Mouse (Mus musculus) fat pad, adult 2 months (tissue): ENCODE measurements around the gene Tbc1d10c.

Experiments
- DNase-seq: peaks from one replicate; pipeline ENCODE4 v3.0.0-alpha.2; 2011; ENCODE audit warnings: low read depth, low spot score; ENCODE audit errors: extremely low read depth

Tbc1d10c gene

DNA sequence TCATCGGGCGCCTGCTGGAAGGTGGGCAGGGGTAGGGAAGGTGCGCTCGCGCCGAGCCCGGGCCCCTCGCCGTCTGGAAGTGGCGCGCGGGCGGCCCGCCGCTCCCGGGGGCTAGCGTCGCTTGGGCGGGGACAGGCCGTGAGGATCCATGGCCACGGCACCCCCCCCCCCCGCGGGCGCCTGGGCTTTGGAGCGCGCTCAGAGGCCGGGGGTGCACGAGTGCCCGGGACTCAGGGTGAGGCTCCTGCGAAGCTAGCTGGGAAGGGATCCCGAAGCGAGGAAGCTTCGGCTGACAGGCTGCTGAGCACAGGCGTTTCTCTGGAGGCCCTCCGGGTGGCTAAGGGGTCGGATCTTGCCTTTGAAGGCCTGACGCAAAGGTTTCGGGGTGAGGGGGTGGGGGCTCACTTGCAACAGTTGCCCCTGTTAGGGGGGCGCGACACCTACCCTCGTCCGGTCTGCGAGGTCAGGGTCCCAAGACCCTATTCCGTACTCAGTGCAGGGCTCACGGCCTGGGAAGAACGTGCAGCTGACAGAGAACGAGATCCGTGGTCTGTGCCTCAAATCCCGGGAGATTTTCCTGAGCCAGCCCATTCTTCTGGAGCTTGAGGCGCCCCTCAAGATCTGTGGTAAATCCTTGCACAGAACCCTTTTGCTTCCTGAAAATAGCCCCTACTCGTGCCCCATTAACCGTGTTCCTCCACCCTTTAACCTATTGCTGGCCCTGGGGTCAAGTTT lies 1.3 kb upstream of the Tbc1d10c start:
- no peak for DNase-seq

DNA sequence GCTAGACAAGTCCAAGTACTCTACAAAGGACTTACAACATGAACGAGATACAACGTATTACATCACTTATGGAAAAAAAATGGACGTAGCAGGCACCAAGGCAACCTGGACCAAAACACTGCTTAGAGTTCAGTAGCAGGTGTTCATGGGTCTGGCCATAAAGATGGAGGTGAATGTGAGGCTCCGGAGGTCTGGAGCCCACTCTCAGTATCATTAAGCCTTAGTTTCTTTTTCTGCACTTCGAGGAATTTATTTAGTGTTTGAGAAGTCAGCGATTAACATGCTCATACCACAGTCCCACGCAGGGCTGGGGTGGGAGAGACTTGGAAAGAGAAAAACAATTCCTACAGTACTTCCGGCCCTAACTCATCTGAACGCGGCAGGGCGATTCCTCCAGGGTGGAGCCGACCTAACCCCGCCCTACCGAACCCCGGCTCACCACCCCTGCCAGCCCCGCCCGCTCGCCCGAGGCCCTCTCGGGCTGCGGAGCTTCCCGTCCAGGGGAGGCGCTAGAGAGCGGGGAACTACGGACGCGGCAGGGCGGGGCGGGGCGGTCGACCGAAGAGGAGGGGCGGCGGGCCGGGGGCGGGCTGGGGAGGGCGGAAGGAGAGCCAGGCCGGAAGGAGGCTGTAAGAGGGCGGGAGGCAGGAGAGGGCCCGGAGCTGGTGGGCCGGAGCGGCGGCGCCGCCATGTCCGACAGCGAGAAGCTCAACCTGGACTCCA lies 605 bp upstream of the Tbc1d10c start, which contains the start of gene Ppp1ca:
Ppp1ca (plus strand) TSS at position 538 of the 723 bp plus-strand sequence.
- peak; percentile 59 for DNase-seq

DNA sequence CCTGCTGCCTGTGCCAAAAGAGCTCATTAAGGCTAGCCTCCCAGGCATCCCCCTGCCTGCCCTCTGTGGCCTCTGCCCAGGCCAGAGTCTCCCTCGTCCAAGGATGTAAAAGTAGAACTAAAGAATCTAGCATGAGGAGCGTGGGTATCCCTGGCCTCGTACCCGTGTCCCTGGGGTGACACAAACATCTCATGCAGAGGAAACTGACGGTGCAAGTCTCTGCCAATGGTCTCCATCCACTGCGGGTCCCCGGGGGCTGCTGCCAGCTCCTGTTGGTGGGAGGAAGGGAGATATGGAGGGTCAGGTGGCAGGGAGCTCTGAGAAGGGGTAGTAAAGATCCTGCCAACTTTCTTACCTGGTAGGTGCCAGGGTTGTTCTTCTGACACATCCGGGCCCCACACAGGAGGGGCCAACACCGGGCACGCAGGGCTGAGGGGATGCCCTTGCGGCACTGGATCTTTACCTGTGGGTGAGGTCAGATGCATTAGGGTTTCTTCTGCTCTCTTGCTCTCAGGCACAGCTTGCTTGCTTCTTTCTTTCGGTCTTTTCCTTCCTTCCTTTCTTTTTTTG lies 1.9 kb downstream of the Tbc1d10c start:
- DNase-seq = no peak

DNA sequence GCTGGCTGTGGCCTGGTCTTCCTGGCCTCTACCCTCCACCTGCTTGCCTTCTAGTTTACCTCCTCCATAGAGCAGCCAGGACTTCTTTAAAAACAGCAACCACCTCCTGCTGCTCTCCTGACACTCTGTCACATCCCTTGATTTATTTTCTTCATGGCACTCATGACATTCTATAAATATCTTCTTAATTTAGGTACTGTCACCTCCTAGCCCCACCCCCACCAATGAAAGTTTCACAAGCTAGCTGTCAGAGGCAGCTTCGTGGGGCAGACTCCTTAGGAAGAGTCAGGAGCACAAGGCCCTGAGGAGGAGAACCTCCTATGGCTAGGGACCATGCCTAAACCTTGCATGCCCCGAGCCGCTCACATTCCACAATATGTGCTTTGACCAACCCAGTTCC lies 3.8 kb downstream of the Tbc1d10c start:
- no peak for DNase-seq

DNA sequence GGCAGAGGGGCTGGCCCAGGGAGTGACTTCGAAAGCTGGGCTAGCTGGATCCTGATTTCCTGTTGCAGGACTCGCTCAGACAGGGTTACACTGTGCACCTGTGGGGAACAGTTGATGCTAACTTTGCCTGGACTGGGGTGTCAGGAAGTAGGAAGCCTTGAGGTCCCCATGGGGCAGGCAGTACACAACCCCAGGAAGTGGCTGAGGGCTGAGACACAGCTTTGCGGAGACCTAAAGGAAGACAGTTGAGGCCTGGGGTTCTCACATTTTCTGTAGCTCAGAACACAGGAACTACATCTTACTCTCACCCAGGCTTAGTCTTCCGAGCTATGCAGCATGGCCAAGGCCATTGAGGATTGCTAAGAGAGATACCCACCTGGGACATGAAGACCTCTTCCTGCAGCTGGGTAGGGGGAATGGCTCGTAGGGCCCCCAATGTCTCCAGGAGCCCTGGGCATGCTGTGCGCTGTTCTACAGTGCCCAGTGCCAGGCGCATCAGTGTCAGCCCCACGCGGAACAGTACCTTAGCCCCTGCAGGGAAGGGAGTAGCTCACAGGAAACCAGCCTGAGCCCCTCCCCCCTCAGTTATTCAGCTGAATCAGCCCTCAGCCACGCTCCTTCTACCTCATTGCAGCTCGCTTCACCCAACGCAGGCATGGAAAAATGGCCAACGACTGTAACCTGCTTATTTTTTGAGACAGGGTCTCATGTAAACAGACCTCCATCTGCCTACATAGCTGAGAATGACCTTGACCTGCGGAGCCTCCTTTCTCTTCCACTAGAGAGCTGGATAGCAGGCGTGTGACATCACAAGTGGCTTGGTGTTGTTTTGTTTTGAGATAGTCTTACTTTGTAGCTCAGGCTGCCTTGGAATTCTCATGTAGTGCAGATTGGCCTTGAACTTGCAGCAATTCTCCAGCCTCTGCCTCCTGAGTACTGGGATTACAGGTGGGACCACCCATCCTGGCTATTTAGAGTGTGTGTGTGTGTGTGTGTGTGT lies 5.8 kb downstream of the Tbc1d10c start:
- no peak for DNase-seq

DNA sequence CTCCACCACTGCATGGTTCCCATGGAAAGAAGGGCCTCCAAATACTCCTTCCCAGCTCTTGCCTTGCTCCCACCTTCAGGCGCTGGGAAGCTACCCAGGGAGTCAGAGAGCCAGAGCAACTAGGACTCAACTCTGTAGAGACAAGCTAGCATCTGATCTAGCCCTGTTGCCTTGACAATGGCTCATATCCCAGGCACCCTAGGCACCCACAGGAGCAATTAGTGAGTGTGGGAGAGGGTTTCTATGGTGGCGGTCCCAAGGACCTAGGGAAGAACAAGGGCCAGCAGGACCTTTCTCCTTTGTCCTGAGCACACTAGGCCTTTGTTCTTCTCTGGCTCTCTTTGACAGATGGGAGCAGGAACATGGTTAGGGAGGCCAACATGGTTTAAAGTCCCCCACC lies 7.4 kb downstream of the Tbc1d10c start:
- DNase-seq = no peak

DNA sequence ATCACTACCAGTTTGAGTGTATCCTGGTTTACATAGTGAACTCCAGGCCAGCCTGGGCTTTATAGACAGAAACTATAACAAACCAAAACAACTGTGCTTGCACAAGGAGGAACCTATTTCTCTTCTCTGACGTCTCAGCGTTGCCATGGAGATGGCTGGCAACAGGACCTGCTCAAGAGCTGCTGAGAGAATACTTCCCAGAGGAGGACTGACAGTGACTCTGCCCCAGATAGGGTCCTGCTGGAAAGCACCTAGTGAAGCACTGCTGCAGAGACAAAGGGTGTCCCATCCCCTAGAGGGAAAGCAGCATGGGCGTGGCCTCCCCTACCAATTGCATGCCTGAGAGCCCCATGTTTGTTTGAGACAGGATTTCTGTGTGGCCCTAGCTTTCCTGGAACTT lies 9.2 kb downstream of the Tbc1d10c start:
- DNase-seq = no peak

DNA sequence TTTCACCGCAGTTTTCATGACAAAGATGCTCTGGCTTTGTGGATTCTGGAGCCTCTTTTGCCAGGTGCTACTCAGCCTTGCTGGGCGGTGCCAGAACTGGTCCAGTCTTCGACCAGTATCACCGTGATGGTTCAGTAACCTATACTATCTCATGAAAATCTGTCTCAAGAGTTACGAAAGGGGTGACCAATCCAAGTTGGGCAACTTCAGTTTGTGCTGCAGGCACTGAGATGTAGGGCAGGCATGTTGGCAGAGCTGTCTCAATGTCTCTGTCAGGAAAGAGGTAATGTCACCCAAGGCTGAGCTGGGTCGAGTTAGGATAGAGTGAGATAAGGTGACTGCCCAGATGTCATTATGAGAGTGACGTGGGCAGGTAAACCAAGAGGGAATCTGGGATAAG lies 10.7 kb downstream of the Tbc1d10c start:
- no peak for DNase-seq

DNA sequence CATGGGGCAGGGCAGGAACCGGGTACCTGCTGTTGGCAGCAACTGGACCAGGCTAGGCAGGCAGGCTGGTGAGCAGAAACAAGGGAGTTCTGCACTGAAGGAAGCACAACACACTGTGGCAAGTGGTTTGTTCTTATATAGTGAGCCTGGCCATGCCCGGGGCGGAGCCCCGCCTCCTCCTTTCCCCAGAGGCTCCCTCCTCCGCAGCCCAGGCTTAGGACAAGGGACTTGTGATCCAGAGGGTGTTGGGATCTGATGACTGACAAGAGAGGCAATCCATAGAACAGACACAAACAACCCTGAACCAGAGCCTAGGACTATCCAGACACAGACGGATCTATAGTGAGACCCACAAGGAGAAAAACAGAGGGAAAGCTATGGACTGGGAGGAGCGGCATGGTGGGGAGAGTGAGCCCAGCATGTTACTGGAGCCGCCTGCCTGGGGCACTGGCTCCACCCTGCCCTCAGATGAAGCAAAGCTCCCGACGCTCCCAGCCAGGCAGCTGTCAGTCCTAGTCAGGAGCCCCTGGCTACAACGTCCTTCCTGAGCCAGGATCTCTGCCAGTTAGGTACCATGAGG lies 15.6 kb downstream of the Tbc1d10c start, which contains the start of gene Carns1:
Carns1 (minus strand) TSS at position 112 of the 580 bp plus-strand sequence.
- DNase-seq = no peak

DNA sequence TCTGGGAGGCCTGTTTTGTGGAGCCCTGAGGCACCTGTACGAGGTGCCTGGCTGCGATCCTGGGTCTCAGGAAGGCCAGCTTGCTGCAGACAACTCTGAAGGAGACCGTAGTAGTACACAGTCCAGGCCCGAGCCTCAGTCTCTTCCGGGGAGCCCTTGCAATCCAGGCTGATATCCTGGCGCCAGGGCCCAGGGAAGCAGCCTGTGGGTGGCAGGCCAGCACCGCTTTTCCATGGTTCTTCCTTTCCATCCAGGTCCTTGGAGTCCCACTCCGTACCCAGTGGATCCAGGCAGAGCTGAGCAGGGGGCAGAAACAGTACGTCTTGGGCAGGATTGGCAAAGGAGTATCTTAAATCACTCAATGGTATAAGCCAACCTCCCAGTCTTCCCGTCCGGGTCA lies 18.2 kb downstream of the Tbc1d10c start:
- DNase-seq = no peak

DNA sequence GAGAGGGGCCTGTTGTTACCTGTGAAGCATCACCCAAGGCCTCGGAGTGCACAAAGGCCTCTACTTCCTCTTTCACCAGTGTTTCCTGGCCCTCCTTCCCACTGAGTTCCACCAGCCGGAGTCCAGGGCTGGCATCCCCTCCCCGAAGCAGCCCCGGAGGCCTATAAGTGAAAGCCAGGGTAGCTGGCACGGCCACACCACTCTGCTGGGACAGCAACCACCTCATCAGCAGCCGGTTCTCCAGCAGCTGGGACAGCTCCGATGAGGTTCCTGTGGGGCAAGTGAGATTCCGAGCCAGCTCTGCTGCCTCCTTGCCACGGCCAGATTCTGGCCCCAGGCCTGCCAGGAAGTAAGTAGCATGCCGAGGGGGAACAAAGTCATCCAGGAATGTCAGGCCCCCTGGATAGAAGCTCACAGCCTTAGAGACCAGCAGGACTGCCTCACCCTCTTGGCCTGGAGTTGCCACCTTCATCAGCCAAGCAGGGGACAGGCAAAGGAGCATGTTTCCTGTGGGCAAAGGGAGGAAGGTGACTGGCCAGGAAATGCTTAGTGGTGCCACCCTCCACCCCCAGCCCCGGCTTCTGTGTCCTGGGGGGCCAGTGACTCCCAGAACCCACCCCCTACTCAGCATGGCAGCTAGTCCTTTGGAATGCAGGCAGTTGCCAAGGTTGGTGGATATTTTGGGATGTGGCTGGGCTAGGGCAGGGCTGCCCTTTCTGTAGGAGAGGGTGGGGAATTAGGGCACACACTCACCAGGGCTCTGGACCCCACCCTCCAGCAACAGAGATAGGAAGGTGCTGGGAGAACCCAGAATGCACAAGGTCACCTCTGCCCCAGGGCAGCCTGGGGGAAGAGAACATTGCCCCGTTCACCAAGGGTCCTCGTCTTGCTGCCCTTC lies 19.4 kb downstream of the Tbc1d10c start:
- DNase-seq = no peak

DNA sequence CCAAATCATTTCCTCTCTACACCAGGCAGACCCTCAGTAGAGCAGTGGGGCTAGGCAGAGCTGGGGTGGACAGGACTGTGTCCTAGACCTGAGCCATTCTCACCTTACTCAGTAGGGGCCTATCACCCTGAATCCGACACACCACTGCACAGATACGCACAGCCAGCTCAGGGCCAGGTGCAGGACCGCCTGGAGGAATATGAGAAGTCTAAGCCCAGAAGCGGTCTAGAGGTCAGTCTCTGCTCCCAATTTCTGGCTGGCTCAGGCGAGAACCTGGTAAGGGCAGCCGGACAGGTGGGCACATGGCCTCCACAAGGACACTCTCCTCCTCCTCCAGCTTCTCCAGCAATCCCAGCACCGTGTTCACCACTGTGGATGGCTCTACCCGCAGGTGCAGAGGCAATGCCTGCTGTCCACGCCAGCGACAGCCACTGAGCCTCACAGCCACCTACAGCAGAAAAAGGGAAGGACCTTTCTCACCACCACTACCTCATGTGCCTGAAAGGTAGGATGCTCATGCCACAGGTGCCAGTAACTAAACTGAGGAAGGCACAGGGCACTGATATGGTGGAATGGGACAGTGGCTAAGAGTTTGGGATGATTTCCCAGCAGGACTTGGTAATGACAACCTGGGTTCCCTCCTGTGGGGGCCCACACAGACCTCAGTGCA lies 20.2 kb downstream of the Tbc1d10c start:
- DNase-seq = no peak

DNA sequence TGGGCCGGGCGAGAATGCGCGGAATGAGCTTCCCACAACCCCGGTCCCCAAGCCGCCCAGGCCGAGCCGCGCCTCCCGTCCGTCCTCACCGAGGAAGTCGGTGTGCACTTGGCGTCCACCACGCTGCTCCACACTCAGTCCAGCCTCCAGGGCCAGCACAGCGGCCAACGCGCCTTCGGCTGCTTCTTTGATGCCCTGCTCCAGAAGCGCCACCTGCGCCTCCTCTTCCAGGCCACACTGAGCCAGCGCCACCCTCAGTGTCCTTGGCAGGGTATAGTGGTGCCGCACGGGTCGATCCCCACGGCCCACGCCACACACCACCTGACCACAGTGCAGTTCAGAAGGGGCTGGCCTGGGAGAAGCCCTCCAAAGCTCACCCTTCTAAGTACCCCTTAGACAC lies 21.3 kb downstream of the Tbc1d10c start:
- no peak for DNase-seq

DNA sequence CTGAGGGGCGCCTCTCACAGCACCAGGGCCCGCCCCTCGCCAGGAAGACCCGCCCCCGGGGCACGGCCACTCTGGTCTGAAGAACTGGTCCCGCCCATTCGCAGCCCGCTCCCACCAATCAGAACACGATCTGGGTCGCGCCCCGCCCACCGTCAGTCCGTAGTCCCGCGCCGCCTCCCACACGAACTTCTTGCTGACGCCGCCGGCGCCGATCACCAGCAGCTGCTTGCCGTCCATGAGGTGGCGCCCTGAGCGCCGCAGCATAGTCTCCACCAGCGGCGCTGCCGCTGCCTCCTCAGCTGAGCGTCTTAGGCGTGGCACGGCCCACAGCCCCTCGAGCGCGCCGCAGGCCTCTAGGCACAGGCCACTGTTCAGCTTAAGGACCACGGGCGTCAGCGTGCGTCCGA lies 21.7 kb downstream of the Tbc1d10c start:
- DNase-seq = no peak

DNA sequence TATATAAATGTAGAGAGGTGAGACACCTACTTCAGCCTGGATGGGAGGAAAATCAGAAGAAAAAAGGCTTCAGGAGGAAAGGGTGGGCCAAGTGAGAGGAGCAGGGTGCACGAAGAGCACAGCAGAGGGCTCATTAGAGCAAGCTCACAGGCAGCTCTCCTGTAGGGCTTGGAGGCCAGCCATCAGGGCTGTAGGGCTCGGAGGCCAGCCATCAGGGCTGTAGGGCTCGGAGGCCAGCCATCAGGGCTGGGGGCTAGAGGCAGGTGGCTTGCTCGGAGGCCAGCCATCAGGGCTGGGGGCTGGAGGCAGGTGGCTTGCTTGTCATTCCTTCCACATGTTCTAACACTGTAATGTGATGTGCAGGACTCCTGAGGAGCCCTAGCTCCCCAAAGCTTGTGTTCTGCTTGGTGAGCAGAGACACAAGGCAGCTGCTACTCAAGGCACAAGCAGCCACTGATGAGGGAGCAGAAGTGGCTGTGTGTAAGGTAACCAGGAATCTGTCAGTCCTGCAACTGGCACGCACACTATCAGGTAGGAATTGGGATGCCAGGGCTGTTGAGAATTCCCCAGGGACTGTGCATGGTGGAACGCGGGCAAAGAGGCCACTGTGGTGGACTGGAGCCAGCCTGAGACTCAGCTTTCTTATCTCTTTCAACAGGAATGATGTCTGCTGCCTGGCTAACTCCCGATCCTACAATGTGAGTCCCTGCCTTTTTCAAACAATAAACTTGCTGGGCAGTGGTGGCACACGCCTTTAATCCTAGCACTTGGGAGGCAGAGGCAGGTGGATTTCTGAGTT lies 24.2 kb downstream of the Tbc1d10c start:
- no peak for DNase-seq

DNA sequence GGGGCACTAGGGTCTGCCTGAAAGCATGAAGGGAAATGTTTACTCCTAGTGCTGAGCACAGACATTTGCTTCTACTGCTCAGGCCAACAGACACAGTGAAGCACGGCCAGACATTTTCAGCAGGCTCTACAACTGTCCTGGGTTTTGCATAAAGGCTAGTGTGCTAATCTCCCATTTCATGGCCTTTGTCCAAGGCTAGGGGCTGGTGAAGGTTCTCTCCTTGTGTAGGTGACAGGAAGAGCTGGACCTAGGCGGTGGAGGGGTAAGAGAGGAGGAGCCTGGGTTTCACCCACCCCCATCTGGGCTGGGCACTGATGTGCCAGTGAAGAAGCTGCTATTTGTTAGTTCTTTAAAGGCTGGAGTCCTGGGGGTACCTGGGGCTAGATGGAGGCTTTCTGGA lies 26.4 kb downstream of the Tbc1d10c start:
- no peak for DNase-seq

DNA sequence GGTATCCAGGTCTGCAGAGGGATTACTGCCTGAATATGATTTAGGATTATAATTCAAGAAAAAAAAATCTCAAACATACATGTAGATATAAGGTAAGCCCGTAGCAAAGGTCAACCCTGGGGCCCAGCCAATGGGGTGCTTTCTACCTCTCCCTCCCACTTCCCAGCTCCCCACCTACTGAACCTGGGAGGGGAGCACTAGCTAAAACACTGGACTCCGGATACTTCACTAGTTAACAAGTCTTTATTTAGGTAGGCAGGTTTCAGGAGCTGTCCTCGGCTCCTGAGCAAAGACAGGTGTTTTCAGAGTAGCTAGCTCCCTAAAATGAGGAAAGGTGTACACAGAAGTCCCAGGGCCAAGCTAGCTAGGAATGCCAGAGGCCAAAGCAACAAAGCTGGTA lies 27.0 kb downstream of the Tbc1d10c start:
- DNase-seq = no peak

DNA sequence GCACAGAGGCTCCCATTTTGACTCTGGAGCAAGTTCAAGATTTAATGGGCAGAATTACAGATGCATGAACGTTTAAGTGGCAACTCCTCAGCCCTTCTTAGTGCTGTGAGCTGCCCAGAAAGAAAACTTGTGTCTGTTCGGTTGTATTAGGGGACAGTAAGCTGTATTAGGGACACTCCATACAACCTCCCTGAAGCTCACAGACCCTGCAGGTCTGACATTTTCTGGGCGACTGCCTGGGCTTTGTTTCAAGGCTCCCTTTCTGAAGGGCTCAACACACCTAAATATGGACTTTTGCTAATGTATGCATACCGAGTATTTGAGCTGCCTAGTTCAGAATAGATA lies 27.6 kb downstream of the Tbc1d10c start:
- DNase-seq = no peak
